Mouse (Mus musculus): ENCODE measurements around the gene Ihh. TPM values are rescaled to one million over a fixed set of nuclear protein-coding genes. Genes with fewer than 3 reads are reported as not detected.
A peak's percentile ranks its signal among the peaks of the same experiment; 100 is the strongest.

Ihh gene
- total RNA-seq (2021): under 1 TPM in 1 of 2 experiments, not detected in 1; 0.14 TPM

GRCm38 (mm10) chr1:74951556-74952210, at the start of gene Ihh:
Gene Ihh, minus strand, starts transcription at chr1:74951672.
- intact Hi-C loops (cut with DNase I): no loop called here
- no peak for DNase-seq

GRCm38 (mm10) chr1:75001183-75001582, 49.7 kb upstream of the Ihh start:
- intact Hi-C loops (cut with DNase I): no loop called here
- DNase-seq: no peak

- DNase-seq: peak; percentile 3 to 37
- intact Hi-C loops (cut with DNase I): no loop called here
These were observed 49.0 kb upstream of the Ihh start for GRCm38 (mm10) chr1:75000496-75000895.

GRCm38 (mm10) chr1:74999173-74999572, 47.7 kb upstream of the Ihh start:
- no peak for DNase-seq
- intact Hi-C loops (cut with DNase I): no loop called here

GRCm38 (mm10) chr1:74997231-74997630, 45.8 kb upstream of the Ihh start:
- intact Hi-C loops (cut with DNase I): no loop called here
- DNase-seq: no peak

- DNase-seq: no peak
- intact Hi-C loops (cut with DNase I): no loop called here
These were observed 25.5 kb upstream of the Ihh start for GRCm38 (mm10) chr1:74977001-74977400.

- intact Hi-C loops (cut with DNase I): no loop called here
- no peak for DNase-seq
These were observed 24.5 kb upstream of the Ihh start for GRCm38 (mm10) chr1:74975936-74976335.

GRCm38 (mm10) chr1:74973590-74973989, 22.1 kb upstream of the Ihh start:
- intact Hi-C loops (cut with DNase I): no loop called here
- DNase-seq: no peak

- no peak for DNase-seq
- intact Hi-C loops (cut with DNase I): no loop called here
These were observed 20.0 kb upstream of the Ihh start for GRCm38 (mm10) chr1:74971353-74972050.

- intact Hi-C loops (cut with DNase I): loop anchor here (10.0 kb wide), 1 partner anchor 287 kb away; no protein-coding TSS in a partner anchor
- DNase-seq: no peak
These were observed 16.6 kb upstream of the Ihh start for GRCm38 (mm10) chr1:74967962-74968580.

GRCm38 (mm10) chr1:74964494-74965215, 13.2 kb upstream of the Ihh start:
- intact Hi-C loops (cut with DNase I): loop anchor here (1.0 to 10.0 kb wide), 2 partner anchors 53 to 290 kb away; no protein-coding TSS in a partner anchor
- peak; percentile 73 to 78 for DNase-seq

- intact Hi-C loops (cut with DNase I): loop anchor here (10.0 kb wide), 1 partner anchor 292 kb away; no protein-coding TSS in a partner anchor
- no peak for DNase-seq
These were observed 11.4 kb upstream of the Ihh start for GRCm38 (mm10) chr1:74962853-74963227.

- intact Hi-C loops (cut with DNase I): loop anchor here (10.0 kb wide), 1 partner anchor 293 kb away; no protein-coding TSS in a partner anchor
- no peak for DNase-seq
These were observed 10.8 kb upstream of the Ihh start for GRCm38 (mm10) chr1:74962126-74962852.

- DNase-seq: no peak
- intact Hi-C loops (cut with DNase I): loop anchor here (10.0 kb wide), 1 partner anchor 293 kb away; no protein-coding TSS in a partner anchor
These were observed 10.2 kb upstream of the Ihh start for GRCm38 (mm10) chr1:74961722-74962121.

GRCm38 (mm10) chr1:74960059-74960458, 8.6 kb upstream of the Ihh start:
- intact Hi-C loops (cut with DNase I): loop anchor here (10.0 kb wide), 1 partner anchor 295 kb away; no protein-coding TSS in a partner anchor
- DNase-seq: no peak

GRCm38 (mm10) chr1:74950576-74951490, 639 bp downstream of the Ihh start:
- intact Hi-C loops (cut with DNase I): no loop called here
- no peak for DNase-seq

- DNase-seq: no peak
- intact Hi-C loops (cut with DNase I): no loop called here
These were observed 1.4 kb downstream of the Ihh start for GRCm38 (mm10) chr1:74950066-74950465.

- intact Hi-C loops (cut with DNase I): loop anchor here (1.0 kb wide), 1 partner anchor 68 kb away; no protein-coding TSS in a partner anchor
- peak; percentile 54 to 63 for DNase-seq
These were observed 1.8 kb downstream of the Ihh start for GRCm38 (mm10) chr1:74949666-74950050.
